Mouse (Mus musculus) heart, adult 2 months (tissue): ENCODE data around the gene Fam110c. TPM values are rescaled to one million over a fixed set of nuclear protein-coding genes. Genes with fewer than 3 reads are reported as not detected.

Experiments used
- DNase-seq, 2 experiments: peaks; one replicate each; pipeline ENCODE4 v3.0.0; 2021
- H3K27ac ChIP-seq: fragments of 200-600 bp; 2 replicates; pipeline ENCODE4 v1.8.1; 2022
- H3K27me3 ChIP-seq: fragments of 200-500 bp; 2 replicates; pipeline ENCODE4 v1.6.1; 2012; ENCODE audit warnings: mild to moderate bottlenecking, low read length, inconsistent platforms, mixed read lengths; ENCODE audit not compliant: control insufficient read depth, insufficient read depth
- H3K36me3 ChIP-seq: fragments of 200-500 bp; 2 replicates; pipeline ENCODE4 v1.6.1; 2012; ENCODE audit warnings: low read length, inconsistent platforms; ENCODE audit not compliant: control insufficient read depth, insufficient read depth
- H3K4me1 ChIP-seq: fragments of 200-500 bp; 2 replicates; pipeline ENCODE4 v1.6.1; 2011; ENCODE audit warnings: low read length; ENCODE audit not compliant: control insufficient read depth, insufficient read depth
- H3K4me3 ChIP-seq: fragments of 200-600 bp; 2 replicates; pipeline ENCODE4 v1.8.1; 2022
- H3K79me2 ChIP-seq: fragments of 200-500 bp; replicated peaks from 2 replicates; pipeline ENCODE4 v1.6.1; 2012; ENCODE audit warnings: mild to moderate bottlenecking, inconsistent platforms, low read length, moderate library complexity, mixed read lengths; ENCODE audit not compliant: control insufficient read depth, insufficient read depth
- H3K9ac ChIP-seq: fragments of 200-500 bp; 2 replicates; pipeline ENCODE4 v1.6.1; 2012; ENCODE audit warnings: low read depth, mild to moderate bottlenecking, control low read depth, inconsistent platforms, low read length, mixed read lengths
- CTCF ChIP-seq: fragments of 200-600 bp; IDR thresholded peaks from 2 replicates; pipeline ENCODE4 v1.8.1; 2022; ENCODE audit warnings: antibody characterized with exemption, mild to moderate bottlenecking, moderate library complexity
- EP300 ChIP-seq: fragments of 200-500 bp; IDR thresholded peaks from 2 replicates; pipeline ENCODE4 v1.6.1; 2011; ENCODE audit warnings: low read depth, low read length, control low read depth; ENCODE audit not compliant: insufficient read depth
- POLR2A ChIP-seq: fragments of 200-500 bp; IDR thresholded peaks from 2 replicates; pipeline ENCODE4 v1.6.1; 2011; ENCODE audit warnings: mild to moderate bottlenecking, low read depth, low read length, control low read depth; ENCODE audit not compliant: insufficient read depth
- WGBS: fragments of 180-500 bp; shearing (Covaris S2); methylation state at CpG from one replicate; pipeline ENCODE4 v1.1.7; 2018; 5-methylcytosine and 5-hydroxymethylcytosine counted together
- intact Hi-C: fragments of 180-260 bp; cut with DNase I; formaldehyde crosslinking; loops from one replicate; pipeline ENCODE4 v1.15.1; 2025
- polyA plus RNA-seq: library from polyadenylated mRNA; depleted of rRNA; stranded (reverse); fragments of >200 nt; gene quantifications from 2 replicates; pipeline ENCODE4 v1.2.3, GENCODE M21; 2012
- total RNA-seq, 2 experiments: library from RNA; stranded (reverse); gene quantifications; 2 replicates each; pipeline ENCODE4 v1.2.3; 2021

Gene Fam110c
- total and polyA plus RNA-seq, 3 experiments = 0.30 to 0.37 (median 0.31) TPM

DNA sequence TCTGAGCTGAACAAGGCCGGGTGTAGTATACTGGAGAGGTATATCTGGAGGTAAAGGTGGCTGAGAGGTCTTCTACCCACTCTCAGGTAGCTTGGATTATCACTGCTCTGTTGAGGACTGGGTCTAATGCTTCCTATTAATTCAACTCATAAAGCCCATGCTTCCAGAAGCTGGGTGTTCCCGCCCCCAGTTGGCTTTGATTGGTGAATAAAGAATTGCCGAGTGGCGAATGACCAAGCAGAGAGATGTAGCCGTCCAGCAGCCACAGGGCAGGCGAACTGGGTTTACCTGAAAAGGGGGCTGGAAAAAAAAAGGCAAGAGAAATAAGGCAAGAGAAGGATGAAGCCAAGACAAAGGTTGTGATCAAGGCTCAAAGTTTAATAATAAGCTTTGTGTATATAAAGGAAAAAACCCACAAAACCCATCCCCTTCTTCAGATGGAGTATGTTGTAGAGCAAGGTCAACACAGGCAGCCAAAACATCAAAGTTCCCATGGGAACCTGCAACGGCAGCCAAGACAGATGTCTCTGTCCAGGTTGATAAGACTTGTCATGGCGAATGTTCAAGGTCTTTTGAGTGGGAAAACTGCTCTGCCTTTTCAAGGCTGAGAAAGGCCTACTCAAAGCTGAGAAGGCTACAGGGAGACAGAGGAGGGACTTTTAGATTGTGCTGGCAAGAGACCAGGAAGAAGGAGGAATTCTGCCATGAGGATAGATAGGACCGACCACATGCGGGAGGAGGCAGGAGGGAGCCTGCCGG is 17.4 kb downstream of the Fam110c start:
- Histone ChIP-seq H3K36me3 (no peaks in the 10 kb centered on the region), H3K27ac (no peak overlapping the region), H3K27me3 (no peaks in the 10 kb centered on the region), H3K4me3 (no peak overlapping the region), H3K9ac (no peak overlapping the region), H3K4me1 (no peaks in the 10 kb centered on the region; the same call in 1 of the 2 replicates), H3K79me2 (no peaks in the 10 kb centered on the region)
- intact Hi-C loops = no loop called here
- peak in 1 of 2 experiments; percentile 40 for DNase-seq
- WGBS = 57% methylated on average over 11 of the region's 11 CpGs
- TF ChIP-seq POLR2A (no peak), EP300 (no peak), CTCF (no peak)

DNA sequence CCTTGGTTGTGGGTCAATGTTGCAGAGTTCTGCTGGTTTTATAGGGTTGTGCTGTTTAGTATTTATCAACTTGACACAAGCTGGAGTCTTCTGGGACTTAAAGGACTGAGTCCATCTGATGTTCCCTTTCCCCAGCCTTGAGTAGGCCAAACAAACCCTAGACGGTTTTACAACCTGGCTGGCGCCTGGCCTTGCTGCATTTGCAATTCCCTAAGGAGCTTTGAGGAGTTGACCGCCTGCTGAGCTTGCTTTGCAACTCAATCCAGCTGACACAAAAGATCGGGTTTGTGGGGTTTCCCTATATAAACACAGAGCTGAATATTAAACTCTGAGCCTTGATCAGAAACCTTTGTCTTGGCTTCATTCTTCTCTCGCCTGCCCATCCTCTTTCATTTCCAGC is 18.8 kb downstream of the Fam110c start:
- no peak overlapping the region for H3K4me3 ChIP-seq
- no peaks in the 10 kb centered on the region; the same call in 1 of the 2 replicates for H3K4me1 ChIP-seq
- no peaks in the 10 kb centered on the region for H3K36me3 ChIP-seq
- no peaks in the 10 kb centered on the region for H3K27me3 ChIP-seq
- intact Hi-C loops = no loop called here
- 65% methylated on average over 5 of the region's 5 CpGs for WGBS
- TF ChIP-seq POLR2A (no peak), EP300 (no peak), CTCF (no peak)
- no peak overlapping the region for H3K27ac ChIP-seq
- H3K9ac ChIP-seq = no peak overlapping the region
- H3K79me2 ChIP-seq = no peaks in the 10 kb centered on the region
- no peak for DNase-seq

DNA sequence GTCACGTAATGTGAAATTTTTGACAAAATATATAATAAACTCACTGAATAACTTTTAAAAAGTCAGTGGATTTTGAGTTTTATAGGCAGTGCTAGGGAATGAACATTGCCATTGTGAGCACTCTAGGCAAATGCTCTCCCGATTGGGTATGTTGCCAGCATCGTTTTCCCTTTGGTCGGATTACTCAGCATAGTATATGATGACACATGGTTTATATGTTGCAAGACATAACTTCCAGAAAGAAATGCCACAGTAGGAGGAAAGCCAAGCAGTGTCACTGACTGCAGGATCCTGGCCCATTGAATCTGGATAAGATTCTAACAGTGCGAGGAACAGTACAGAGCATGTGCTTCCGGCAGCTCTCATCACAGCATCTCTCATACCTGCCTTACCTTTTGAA is 23.5 kb downstream of the Fam110c start:
- Histone ChIP-seq H3K4me1 (no peaks in the 10 kb centered on the region), H3K27ac (no peak overlapping the region), H3K79me2 (no peaks in the 10 kb centered on the region), H3K27me3 (no peaks in the 10 kb centered on the region), H3K36me3 (no peaks in the 10 kb centered on the region), H3K9ac (no peak overlapping the region), H3K4me3 (no peak overlapping the region)
- no peak for DNase-seq
- WGBS = 88% methylated on average over 6 of the region's 6 CpGs
- TF ChIP-seq EP300 (no peak), CTCF (no peak), POLR2A (no peak)
- intact Hi-C loops = no loop called here

DNA sequence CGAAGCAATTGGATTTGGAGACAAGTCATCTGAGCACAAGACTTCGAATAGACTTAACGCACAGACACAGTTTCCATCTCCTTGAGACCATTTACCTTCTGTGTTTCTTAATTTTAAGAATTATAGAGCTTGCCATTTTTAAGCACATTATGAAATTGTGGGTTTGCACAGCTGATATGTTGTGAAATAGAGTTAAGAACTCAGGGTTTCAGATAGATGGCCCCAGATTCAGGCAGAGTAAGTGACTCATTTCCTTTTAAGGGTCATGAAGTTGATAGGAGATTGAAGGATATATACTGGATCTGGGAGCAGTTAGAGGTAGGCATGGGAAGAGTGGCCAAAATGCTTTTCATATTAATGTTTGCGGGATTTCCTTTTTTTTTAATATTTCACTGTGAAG is 27.5 kb downstream of the Fam110c start:
- DNase-seq = no peak
- 94% methylated on average over 4 of the region's 4 CpGs for WGBS

DNA sequence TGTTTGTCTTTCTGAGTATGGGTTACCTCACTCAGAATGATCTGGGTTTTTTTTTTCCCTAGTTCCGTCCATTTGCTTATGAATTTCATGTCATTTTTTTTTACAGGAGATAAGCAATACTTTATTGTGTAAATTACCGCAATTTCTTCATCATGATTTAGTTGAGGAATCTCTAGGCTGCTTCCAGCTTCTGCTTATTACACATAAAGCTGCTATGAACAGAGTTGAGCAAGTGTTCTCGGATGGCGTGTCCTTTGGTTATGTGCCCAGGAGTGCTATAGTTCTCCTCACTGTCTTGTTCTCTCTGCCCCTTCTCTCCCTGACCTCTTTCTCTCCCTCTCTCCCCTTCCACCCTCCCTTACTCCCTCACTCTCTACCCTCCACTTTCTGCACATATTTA is 28.2 kb downstream of the Fam110c start:
- no peak overlapping the region for H3K9ac ChIP-seq
- 81% methylated on average over 4 of the region's 4 CpGs for WGBS
- intact Hi-C loops = loop anchor here (1.0 kb wide), 1 partner anchor 10 kb away; no protein-coding TSS in a partner anchor
- TF ChIP-seq EP300 (no peak), CTCF (no peak), POLR2A (no peak)
- no peaks in the 10 kb centered on the region for H3K27me3 ChIP-seq
- H3K36me3 ChIP-seq = no peaks in the 10 kb centered on the region
- H3K27ac ChIP-seq = no peak overlapping the region
- no peak for DNase-seq
- no peaks in the 10 kb centered on the region for H3K4me1 ChIP-seq
- H3K4me3 ChIP-seq = no peak overlapping the region
- no peaks in the 10 kb centered on the region for H3K79me2 ChIP-seq

More for the DNA sequence above, 27.5 kb downstream of the Fam110c start:
- H3K27me3 ChIP-seq = no peaks in the 10 kb centered on the region
- H3K27ac ChIP-seq = no peak overlapping the region
- H3K4me3 ChIP-seq = no peak overlapping the region
- TF ChIP-seq EP300 (no peak), CTCF (no peak), POLR2A (no peak)
- H3K4me1 ChIP-seq = no peaks in the 10 kb centered on the region
- intact Hi-C loops = loop anchor here (1.0 kb wide), 1 partner anchor 11 kb away; no protein-coding TSS in a partner anchor
- H3K9ac ChIP-seq = no peak overlapping the region
- no peaks in the 10 kb centered on the region for H3K79me2 ChIP-seq
- no peaks in the 10 kb centered on the region for H3K36me3 ChIP-seq

DNA sequence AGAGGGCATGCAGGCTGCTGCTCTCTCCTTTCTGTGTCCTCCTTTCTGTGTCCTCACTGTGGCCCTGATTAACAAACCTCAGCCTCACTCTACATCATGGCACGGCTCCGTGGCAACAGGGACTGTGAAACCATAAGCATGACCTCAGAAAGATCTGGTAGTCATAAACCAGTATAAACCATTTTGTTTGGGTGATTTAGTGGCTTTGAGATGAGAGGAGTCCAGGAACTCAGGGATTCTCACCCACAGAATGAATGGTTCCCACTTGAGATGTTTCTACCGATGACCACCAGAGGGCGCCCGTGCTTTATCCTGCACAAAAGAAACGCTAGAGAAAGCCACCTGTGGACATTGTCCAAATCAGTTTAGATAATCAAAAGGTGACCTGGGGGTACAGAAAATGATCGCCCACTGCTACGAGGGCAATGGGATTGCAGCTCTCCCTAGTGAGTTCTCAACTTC is 42.4 kb downstream of the Fam110c start:
- intact Hi-C loops = loop anchor here (5.0 kb wide), 1 partner anchor 191 kb away; no protein-coding TSS in a partner anchor
- no peaks in the 10 kb centered on the region for H3K79me2 ChIP-seq
- H3K9ac ChIP-seq = no peak overlapping the region
- WGBS = 13% methylated on average over 8 of the region's 8 CpGs
- no peaks in the 10 kb centered on the region for H3K4me1 ChIP-seq
- H3K27me3 ChIP-seq = no peaks in the 10 kb centered on the region
- TF ChIP-seq EP300 (0 out of 2 replicates have a peak, but pooled peaks have one; percentile 28), CTCF (peak; percentile 98), POLR2A (no peak)
- peak; percentile 27 to 60 for DNase-seq
- H3K4me3 ChIP-seq = no peak overlapping the region
- H3K27ac ChIP-seq = no peak overlapping the region
- H3K36me3 ChIP-seq = no peaks in the 10 kb centered on the region
